Mouse (Mus musculus) right cerebral cortex, adult 18-20 months (tissue): ENCODE measurements at regions not wholly inside any gene's neighbourhood (a gene's known extent, or its start where the extent isn't known, plus 50 kb on each side); places are given as distances from the start of the nearest gene placed in this dataset.

Source experiments
- DNase-seq: peaks from one replicate; pipeline ENCODE4 v3.0.0; 2022; ENCODE audit warnings: mixed read lengths

DNA sequence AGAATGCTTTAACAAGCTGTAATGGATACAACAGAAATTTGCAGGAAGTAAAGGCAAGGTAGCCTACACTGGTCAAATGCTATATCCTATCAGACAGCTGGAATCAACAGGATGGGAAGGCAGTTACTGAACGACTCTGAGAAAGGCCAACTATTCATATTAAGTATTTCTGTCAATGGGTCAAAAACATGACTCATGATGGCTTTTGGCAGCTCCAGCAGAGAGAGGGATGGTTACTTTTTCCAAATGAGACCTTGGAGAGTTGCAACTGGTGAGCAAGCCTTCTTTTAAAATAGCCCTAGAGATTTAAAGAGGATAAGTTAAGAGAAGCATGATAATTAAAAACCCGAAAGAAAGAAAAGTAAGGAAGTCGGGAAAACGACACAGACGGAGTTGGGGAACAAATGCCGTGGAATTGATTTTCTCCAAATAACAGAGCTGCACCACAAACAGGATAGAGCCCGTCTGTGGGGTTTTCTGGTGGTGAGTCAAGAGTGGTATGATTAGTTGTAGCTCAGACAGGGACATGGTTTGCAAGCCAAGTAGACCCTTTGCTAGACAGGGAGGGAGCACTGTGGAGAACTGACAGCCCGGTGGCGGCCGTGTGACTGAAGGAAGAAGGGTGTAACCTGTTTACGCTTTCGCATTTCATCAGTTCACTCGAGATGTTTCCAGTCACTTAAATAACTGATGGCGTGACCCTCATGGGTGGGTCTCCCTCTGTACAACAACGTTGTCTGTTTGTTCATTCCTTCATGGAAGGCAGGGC is 3638.1 kb upstream of the Gm7489 start:
- no peak for DNase-seq

DNA sequence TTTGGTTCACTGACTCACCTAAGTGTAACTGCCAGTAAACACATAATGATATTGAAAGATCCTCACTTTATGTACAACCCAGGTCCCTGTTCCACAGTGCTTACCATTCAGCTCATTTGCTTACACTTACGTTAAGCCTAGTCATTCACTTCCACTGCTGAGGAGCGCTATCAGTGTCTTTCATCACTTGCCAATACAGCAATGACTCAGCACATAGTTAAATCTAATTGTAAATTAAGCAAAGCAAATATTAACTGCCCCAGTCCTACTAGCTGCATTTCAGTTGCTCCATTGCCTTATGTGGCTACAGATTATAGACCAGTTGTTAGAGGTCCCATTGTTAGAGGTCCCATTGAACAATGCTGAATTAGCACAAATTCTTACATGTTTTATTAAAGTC is 3624.6 kb upstream of the Gm7489 start:
- DNase-seq, result no peak

GRCm38 (mm10) chr15:50261245-50261872 is 3623.3 kb upstream of the Gm7489 start:
- DNase-seq, result peak; percentile 71

- DNase-seq, result no peak
These were observed 3617.2 kb upstream of the Gm7489 start for GRCm38 (mm10) chr15:50267542-50267941.

DNA sequence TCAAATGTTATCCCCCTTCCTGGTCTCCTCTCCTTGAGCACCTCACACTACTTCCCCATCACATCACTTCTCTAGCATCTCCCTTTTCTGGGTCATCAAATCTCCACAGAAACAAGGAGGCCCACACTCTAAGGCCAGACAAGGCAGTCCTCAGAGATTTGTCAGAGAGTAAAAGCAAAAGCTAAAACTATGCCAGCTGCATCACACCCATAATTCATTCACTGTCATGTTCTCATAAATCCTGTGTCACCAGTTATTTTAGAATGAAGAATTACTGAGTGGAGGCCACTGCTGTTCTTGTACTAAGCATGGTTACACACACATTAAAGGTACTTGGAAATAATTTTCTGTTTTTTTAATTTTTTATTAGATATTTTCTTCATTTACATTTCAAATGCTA is 3613.1 kb upstream of the Gm7489 start:
- no peak for DNase-seq

- no peak for DNase-seq
These were observed 3602.1 kb upstream of the Gm7489 start for GRCm38 (mm10) chr15:50282576-50282975.

GRCm38 (mm10) chr15:50283491-50283890 is 3601.2 kb upstream of the Gm7489 start:
- DNase-seq, result no peak

GRCm38 (mm10) chr15:50301831-50302230 is 3582.9 kb upstream of the Gm7489 start:
- DNase-seq, result no peak

DNA sequence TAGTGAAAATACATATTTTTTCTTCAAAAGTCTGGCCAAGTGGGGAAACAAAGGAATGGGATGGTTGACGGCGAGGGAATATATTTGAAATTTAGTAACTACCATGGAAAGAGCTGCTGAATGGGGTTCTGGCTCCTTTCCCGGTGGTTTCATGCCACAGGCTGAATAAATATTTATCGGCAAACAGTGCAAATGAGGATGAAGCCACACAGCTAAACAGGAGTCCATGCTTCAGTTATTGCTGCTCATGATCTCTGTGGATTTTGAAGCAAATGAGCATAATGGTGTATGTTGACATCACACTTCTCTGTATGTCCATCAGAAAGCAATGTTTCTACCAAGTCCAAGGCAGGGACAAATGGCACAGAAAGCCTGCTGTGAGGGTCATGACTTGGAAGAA is 3580.6 kb upstream of the Gm7489 start:
- no peak for DNase-seq

GRCm38 (mm10) chr15:50320796-50321195 is 3563.9 kb upstream of the Gm7489 start:
- DNase-seq, result no peak

GRCm38 (mm10) chr15:50345536-50345935 is 3539.2 kb upstream of the Gm7489 start:
- no peak for DNase-seq

GRCm38 (mm10) chr15:50346953-50347352 is 3537.8 kb upstream of the Gm7489 start:
- no peak for DNase-seq

GRCm38 (mm10) chr15:50360033-50360988 is 3524.4 kb upstream of the Gm7489 start:
- no peak for DNase-seq

GRCm38 (mm10) chr15:50361334-50361733 is 3523.4 kb upstream of the Gm7489 start:
- no peak for DNase-seq

DNA sequence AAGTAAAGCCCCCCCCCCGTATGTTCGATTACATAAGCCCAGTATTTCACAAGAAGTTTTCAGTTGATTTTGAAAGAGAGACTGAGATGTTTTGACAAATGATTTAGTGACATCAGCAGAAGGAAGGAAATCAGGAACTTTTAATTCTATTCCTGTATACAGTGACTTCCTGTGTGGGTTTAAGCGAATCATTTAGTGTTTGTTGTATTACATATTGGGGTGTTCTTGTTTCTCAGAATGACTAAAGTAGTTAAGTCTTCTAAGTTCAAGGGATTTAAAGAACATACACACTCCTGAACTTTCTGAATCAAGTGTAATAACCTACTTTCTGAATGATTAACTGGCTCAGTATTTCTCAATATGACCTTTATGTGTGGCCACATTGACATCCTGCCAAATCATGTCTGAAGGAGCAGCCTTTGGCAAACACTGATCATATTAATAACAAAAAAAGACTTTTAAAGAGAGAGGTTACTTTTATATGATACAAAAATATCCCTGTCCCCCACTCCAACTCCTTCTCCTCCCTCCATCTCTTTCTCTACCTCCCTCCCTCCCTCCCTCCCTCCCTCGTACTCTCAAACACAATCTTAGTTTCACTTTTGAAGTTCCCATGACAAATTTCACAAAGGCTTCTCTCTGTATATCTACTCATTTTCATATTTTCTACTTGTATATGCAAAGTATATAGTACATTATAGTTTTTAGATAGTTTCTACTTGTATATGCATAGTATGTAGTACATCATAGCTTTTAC is 3522.8 kb upstream of the Gm7489 start:
- DNase-seq, result no peak

- no peak for DNase-seq
These were observed 3484.5 kb upstream of the Gm7489 start for GRCm38 (mm10) chr15:50400006-50400781.

DNA sequence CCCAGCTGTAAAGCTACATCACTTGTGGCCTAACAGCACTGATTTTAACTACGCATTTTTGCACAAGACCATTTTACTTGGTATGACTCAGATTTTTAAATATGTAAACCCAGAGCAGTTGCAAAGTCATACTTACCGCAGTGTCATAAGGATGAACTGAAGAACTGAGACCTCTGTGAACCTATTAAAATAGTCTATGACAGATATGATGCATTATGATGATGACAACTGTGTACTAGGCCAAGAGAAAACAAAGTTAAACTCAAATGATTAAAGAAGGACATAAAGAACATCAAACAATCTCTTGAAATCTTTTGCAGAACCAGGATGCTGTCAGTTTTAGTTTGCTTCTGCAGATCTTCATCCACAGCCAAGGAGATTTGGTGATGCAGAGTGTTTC is 3483.3 kb upstream of the Gm7489 start:
- DNase-seq, result no peak

GRCm38 (mm10) chr15:50402551-50402950 is 3482.2 kb upstream of the Gm7489 start:
- DNase-seq, result no peak

DNA sequence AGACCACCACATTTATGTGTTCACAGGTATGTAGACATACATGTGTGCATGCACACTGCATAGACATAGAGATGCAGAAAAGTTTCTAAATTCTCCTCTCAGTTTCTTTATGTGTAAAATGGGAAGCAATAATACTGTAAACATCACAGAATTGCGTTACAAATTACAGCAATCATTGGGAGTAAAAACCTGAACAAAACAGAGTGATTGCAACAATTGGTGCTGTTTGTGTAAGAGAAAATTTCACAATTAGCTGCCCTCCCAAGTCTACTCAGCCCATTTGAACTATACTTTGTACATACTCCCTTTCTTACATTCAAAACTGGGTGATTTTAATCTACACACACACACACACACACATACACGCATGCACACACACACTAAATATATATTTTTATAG is 3480.8 kb upstream of the Gm7489 start:
- no peak for DNase-seq

DNA sequence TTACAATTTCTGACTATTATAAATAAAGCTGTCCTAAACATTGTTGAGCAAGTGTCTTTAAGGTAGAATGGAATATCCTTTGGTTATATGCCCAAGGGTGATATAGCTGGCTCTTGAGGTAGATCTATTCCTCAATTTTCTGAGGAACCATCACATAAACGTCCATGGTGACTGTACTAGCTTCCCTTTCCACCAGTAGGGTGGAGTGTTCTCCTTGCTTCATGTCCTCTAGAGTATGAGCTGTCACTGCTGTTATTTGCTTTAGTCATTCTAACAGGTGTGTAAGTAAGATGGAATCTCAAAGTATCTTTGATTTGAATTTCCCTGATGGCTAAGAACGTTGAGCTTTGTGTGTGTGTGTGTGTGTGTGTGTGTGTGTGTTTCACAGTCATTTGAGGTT is 3475.7 kb upstream of the Gm7489 start:
- no peak for DNase-seq

DNA sequence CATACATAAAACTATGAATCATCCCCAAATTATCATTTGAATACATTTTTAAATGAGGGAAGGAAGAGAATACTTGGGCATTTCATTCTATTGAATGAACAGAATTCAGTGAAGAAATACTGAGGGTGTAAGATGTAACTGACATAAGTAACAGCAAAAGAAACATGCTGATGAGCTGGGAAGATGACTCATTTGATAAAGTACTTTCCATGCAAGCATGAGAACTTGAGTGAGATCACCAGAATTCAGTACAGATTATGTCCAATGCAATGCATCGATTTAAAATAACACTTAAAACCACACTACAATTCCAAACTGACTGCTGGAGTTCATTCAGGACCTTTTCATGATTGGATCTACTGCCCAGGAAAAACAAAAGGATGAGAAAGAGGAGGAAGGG is 3467.1 kb upstream of the Gm7489 start:
- DNase-seq, result no peak
